Mouse (Mus musculus) megakaryocyte, embryonic 14.5 days (primary cell): ENCODE measurements around the gene Trnau1ap. TPM values are rescaled to one million over a fixed set of nuclear protein-coding genes. Genes with fewer than 3 reads are reported as not detected.
"Not testable (repeated sequence)": the region's sequence is repeated elsewhere in the genome, so short reads cannot be mapped to it uniquely, and the experiment has no call there.

ENCODE experiments used
- H3K27me3 ChIP-seq: replicated peaks from 2 replicates; pipeline ENCODE3; 2012; ENCODE audit warnings: inconsistent platforms
- H3K36me3 ChIP-seq: replicated peaks from 2 replicates; pipeline ENCODE3; 2012; ENCODE audit warnings: low read length, inconsistent platforms, mixed read lengths
- H3K4me1 ChIP-seq: 2 replicates; pipeline ENCODE4 v1.6.1; 2012; ENCODE audit warnings: inconsistent platforms
- H3K4me3 ChIP-seq: replicated peaks from 2 replicates; pipeline ENCODE3; 2012; ENCODE audit warnings: moderate library complexity, mild to moderate bottlenecking, inconsistent platforms
- H3K9me3 ChIP-seq: 2 replicates; pipeline ENCODE4 v1.6.1; 2012; ENCODE audit warnings: inconsistent platforms
- FLI1 ChIP-seq: IDR thresholded peaks from 2 replicates; pipeline ENCODE4 v1.6.1; 2012; ENCODE audit warnings: low read length, inconsistent platforms, mixed read lengths
- GATA1 ChIP-seq: IDR thresholded peaks from 3 replicates; pipeline ENCODE4 v1.6.1; 2012; ENCODE audit warnings: mixed read lengths, low read length, inconsistent platforms, borderline replicate concordance
- polyA plus RNA-seq: library from polyadenylated mRNA; stranded (reverse); fragments of >175 nt; gene quantifications from 2 replicates; pipeline ENCODE4 v1.2.3, GENCODE M21; 2012; ENCODE audit warnings: low replicate concordance; ENCODE audit not compliant: insufficient read depth

Trnau1ap gene
- polyA plus RNA-seq, 1 experiment, result 58.9 TPM

- TF ChIP-seq GATA1, result no peak
- TF ChIP-seq FLI1, result no peak
- Histone ChIP-seq H3K9me3 (no peaks in the 10 kb centered on the region), H3K4me3 (peak overlapping the region; percentile 91), H3K27me3 (peaks cover 21% of the 10 kb centered on the region), H3K4me1 (peaks cover 33% of the 10 kb centered on the region), H3K36me3 (no peaks in the 10 kb centered on the region)
Measured at GRCm38 (mm10) chr4:132301965-132302938, 27.1 kb downstream of the Trnau1ap start.

GRCm38 (mm10) chr4:132301486-132301885, 27.9 kb downstream of the Trnau1ap start:
- Histone ChIP-seq H3K4me3 (no peak overlapping the region), H3K4me1 (peaks cover 33% of the 10 kb centered on the region), H3K27me3 (peaks cover 23% of the 10 kb centered on the region), H3K36me3 (no peaks in the 10 kb centered on the region), H3K9me3 (no peaks in the 10 kb centered on the region)
- TF ChIP-seq GATA1 (no peak), FLI1 (no peak)

- Histone ChIP-seq H3K4me3 (no peak overlapping the region), H3K36me3 (peaks cover 6% of the 10 kb centered on the region), H3K9me3 (no peaks in the 10 kb centered on the region), H3K27me3 (peaks cover 23% of the 10 kb centered on the region), H3K4me1 (peaks cover 25% of the 10 kb centered on the region)
- TF ChIP-seq GATA1 (no peak), FLI1 (no peak)
Measured at GRCm38 (mm10) chr4:132299849-132300248, 29.5 kb downstream of the Trnau1ap start.

GRCm38 (mm10) chr4:132295696-132296390, 33.5 kb downstream of the Trnau1ap start:
- TF ChIP-seq FLI1, result no peak
- no peak for TF ChIP-seq GATA1
- H3K4me1 ChIP-seq, result peaks cover 15% of the 10 kb centered on the region
- H3K4me3 ChIP-seq, result no peak overlapping the region
- peaks cover 44% of the 10 kb centered on the region for H3K36me3 ChIP-seq
- H3K9me3 ChIP-seq, result peaks cover 4% of the 10 kb centered on the region
- peaks cover 6% of the 10 kb centered on the region for H3K27me3 ChIP-seq

- TF ChIP-seq GATA1, result no peak
- TF ChIP-seq FLI1, result no peak
- peaks cover 2% of the 10 kb centered on the region for H3K27me3 ChIP-seq
- H3K4me1 ChIP-seq, result peaks cover 11% of the 10 kb centered on the region
- peaks cover 61% of the 10 kb centered on the region for H3K36me3 ChIP-seq
- H3K4me3 ChIP-seq, result no peak overlapping the region
- peaks cover 4% of the 10 kb centered on the region for H3K9me3 ChIP-seq
Measured at GRCm38 (mm10) chr4:132293682-132294240, 35.6 kb downstream of the Trnau1ap start.

- Histone ChIP-seq H3K36me3 (peaks cover 63% of the 10 kb centered on the region), H3K4me1 (peaks cover 7% of the 10 kb centered on the region; the same call in 1 of the 2 replicates), H3K4me3 (no peak overlapping the region), H3K27me3 (peaks cover 2% of the 10 kb centered on the region), H3K9me3 (peaks cover 4% of the 10 kb centered on the region)
- TF ChIP-seq FLI1 (no peak), GATA1 (no peak)
Measured at GRCm38 (mm10) chr4:132292988-132293387, 36.4 kb downstream of the Trnau1ap start.

DNA sequence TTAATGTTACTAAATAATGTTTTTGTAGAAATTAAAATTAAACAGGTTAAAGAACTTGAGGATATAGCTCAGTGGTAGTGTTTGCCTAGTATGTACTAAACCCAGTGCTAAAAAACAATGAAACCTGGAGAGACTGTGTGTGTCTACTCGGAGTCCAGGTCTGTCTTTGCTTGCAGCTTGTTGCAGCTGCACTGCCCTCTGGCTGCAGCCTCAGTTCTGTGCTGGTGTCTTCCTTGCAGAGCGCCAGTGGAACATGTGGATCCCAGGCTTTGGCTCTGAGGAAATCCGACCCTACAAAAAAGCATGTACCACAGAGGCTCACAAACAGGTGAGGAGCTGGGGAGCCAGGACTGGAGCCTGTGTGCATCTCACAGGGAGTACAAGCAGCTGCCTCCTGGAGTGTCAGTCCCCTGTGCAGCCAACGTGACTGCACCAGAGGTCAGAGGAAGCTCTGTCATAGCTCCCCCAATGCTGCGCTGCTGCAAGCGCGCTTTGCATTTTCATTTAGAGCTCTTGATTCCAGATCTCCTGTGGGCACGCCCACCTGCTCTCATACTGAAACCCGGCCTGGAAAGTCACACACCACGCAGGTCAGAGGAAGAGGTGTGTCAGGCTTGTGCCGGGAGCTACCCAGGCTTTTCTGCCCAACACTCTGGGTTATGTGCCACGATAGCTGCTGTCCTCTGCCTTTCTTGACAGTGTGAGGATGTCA, 37.6 kb downstream of the Trnau1ap start:
- TF ChIP-seq FLI1, result no peak
- Histone ChIP-seq H3K4me3 (no peak overlapping the region), H3K9me3 (peaks cover 4% of the 10 kb centered on the region), H3K27me3 (no peaks in the 10 kb centered on the region), H3K4me1 (peaks cover 7% of the 10 kb centered on the region; the same call in 1 of the 2 replicates), H3K36me3 (peaks cover 69% of the 10 kb centered on the region)

DNA sequence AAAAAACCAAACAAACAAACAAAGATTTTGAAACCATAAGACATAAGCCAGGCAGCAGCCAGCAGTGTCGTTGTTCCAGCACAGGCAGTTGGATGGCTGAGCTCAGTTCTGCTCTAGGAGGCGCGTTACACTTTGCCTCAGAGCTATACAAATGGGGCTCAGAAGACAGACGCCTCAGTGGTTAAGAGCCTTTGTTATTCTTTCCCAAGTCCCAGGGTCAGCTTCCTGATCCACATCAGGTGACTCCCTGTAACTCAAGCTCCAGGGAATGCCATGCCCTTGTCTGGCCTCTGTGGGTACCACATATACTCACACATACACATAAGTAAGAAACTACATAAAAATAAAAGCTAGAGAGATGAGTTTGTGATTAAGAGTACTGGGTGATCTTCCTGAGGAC, 38.3 kb downstream of the Trnau1ap start:
- H3K4me1 ChIP-seq, result peaks cover 7% of the 10 kb centered on the region; the same call in 1 of the 2 replicates
- peaks cover 76% of the 10 kb centered on the region for H3K36me3 ChIP-seq
- H3K9me3 ChIP-seq, result peaks cover 4% of the 10 kb centered on the region
- no peak for TF ChIP-seq FLI1
- TF ChIP-seq GATA1, result no peak
- no peak overlapping the region for H3K4me3 ChIP-seq
- no peaks in the 10 kb centered on the region for H3K27me3 ChIP-seq

DNA sequence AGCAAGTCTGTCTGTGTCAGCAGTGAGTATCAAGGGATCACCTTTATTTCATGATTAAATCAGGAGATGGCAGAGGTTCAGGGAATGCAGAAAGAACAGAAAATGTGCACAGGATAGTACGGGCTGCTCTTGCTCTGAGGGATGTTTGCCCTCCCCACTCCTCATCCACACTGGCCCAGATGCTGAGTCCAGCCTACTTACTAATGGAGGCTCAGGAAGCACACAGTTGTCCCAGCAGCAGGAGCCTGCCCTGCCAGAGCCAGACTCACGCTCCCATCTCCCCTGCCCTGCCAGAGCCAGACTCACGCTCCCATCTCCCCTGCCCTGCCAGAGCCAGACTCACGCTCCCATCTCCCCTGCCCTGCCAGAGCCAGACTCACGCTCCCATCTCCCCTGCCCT, 40.5 kb downstream of the Trnau1ap start:
- not testable (repeated sequence) for H3K4me1 ChIP-seq, H3K9me3 ChIP-seq, H3K27me3 ChIP-seq, H3K4me3 ChIP-seq
- peaks cover 79% of the 10 kb centered on the region for H3K36me3 ChIP-seq

DNA sequence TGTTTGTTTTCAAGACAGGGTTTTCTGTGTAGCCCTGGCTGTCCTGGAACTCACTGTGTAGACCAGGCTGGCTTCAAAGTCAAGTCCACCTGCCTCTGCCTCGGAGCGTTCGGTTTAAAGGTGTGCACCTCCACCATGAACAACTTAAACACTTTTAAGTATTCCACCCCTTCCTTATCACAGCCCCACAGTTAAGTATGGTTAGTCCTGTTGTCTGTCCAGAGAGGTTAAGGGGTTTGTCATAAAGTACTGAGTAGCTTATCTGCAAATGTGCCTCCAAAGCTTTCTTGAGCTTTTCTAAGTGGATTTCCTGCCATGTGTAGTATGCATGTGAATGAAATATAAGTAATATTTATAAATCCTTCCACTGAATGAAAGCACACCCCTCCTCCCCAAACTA, 53.4 kb downstream of the Trnau1ap start:
- Histone ChIP-seq H3K4me1 (peaks cover 51% of the 10 kb centered on the region), H3K4me3 (peak overlapping the region; percentile 73)
- TF ChIP-seq GATA1, result no peak
- no peak for TF ChIP-seq FLI1

More for the DNA sequence above, 53.4 kb downstream of the Trnau1ap start:
- no peaks in the 10 kb centered on the region for H3K9me3 ChIP-seq
- H3K36me3 ChIP-seq, result peaks cover 18% of the 10 kb centered on the region
- H3K27me3 ChIP-seq, result no peaks in the 10 kb centered on the region
